Mouse (Mus musculus): Measurements from ENCODE around the gene Cnot8.

DNA sequence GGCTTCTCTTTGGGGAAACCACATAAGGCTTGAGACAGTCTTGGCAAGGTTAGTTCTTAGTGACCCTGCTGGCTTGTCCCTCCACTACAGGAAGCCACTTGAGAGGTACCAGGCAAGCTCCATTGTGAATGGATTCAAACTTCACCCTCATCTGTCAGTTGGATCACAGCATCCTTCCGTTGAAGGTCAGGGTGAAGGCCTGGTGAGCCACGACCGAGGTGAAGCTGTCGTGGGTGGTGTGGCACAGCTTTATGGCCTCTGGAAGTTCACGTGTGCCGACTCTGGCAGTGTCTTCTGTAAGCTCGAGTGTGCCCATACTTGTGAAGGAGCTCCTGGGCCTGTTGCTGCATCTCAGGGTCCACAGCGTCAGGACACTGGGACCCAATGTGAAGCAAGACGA is 17.4 kb downstream of the Cnot8 start:
- no peak for TF ChIP-seq POLR2A (IDR thresholded peaks at IDR 0.05; ENCODE audit: control insufficient read depth, low read depth, low read length)
- no peak for TF ChIP-seq CTCF (IDR thresholded peaks at IDR 0.05; ENCODE audit: control insufficient read depth, insufficient read depth, insufficient replicate concordance, low read depth, low read length)

All from testis, adult 2 months (tissue).